Mouse (Mus musculus) hindbrain, embryonic 14.5 days (tissue): ENCODE data around the gene Ube2e2. TPM values are rescaled to one million over a fixed set of nuclear protein-coding genes. Genes with fewer than 3 reads are reported as not detected.
"Not testable (repeated sequence)": the region's sequence is repeated elsewhere in the genome, so short reads cannot be mapped to it uniquely, and the experiment has no call there.

Experiments used
- ATAC-seq: fragments of 200-750 bp; cut with Nextera tagmentation; 2 replicates; pipeline ENCODE4 v1.8.0; 2017; ENCODE audit warnings: moderate number of reproducible peaks, mild to moderate bottlenecking, moderate TSS enrichment, moderate library complexity; ENCODE audit not compliant: low FRiP score
- DNase-seq: peaks from one replicate; pipeline ENCODE4 v3.0.0-alpha.2; 2015; ENCODE audit warnings: low spot score
- H3K27ac ChIP-seq: fragments of 300-500 bp; sonication (generic); 2 replicates; pipeline ENCODE4 v1.5.1; 2014; ENCODE audit warnings: mild to moderate bottlenecking, moderate library complexity
- H3K27me3 ChIP-seq: fragments of 300-500 bp; sonication (generic); 2 replicates; pipeline ENCODE4 v1.6.1; 2014; ENCODE audit warnings: mild to moderate bottlenecking, low read length, mixed read lengths; ENCODE audit not compliant: control insufficient read depth, insufficient read depth
- H3K36me3 ChIP-seq: fragments of 300-500 bp; sonication (generic); replicated peaks from 2 replicates; pipeline ENCODE4 v1.6.1; 2014; ENCODE audit not compliant: control insufficient read depth, insufficient read depth
- H3K4me1 ChIP-seq: fragments of 300-500 bp; sonication (generic); replicated peaks from 2 replicates; pipeline ENCODE4 v1.6.1; 2014; ENCODE audit warnings: antibody characterized with exemption, low read length, mixed read lengths; ENCODE audit not compliant: control insufficient read depth, insufficient read depth
- H3K4me2 ChIP-seq: fragments of 300-500 bp; sonication (generic); replicated peaks from 2 replicates; pipeline ENCODE4 v1.6.1; 2014; ENCODE audit warnings: mild to moderate bottlenecking, moderate library complexity
- H3K4me3 ChIP-seq: fragments of 300-500 bp; sonication (generic); replicated peaks from 2 replicates; pipeline ENCODE4 v1.5.1; 2014; ENCODE audit warnings: mild to moderate bottlenecking, low read length
- H3K9ac ChIP-seq: fragments of 300-500 bp; sonication (generic); 2 replicates; pipeline ENCODE4 v1.6.1; 2014
- H3K9me3 ChIP-seq: fragments of 300-500 bp; sonication (generic); 2 replicates; pipeline ENCODE4 v1.6.1; 2016; ENCODE audit warnings: low read length; ENCODE audit not compliant: control insufficient read depth
- WGBS: fragments of 180-500 bp; shearing (Covaris S2); extraction: QIAGEN DNeasy Blood & Tissue Kit; methylation state at CpG from one replicate; pipeline ENCODE4 v1.1.7; 2014; 5-methylcytosine and 5-hydroxymethylcytosine counted together
- polyA plus RNA-seq: library from polyadenylated mRNA; unstranded; fragments of >200 nt; fragmentation: Nextera tagmentation; extraction: Ambion mirVana; gene quantifications from 2 replicates; pipeline ENCODE4 v1.2.1, GENCODE M21; 2014

Gene Ube2e2
- polyA plus RNA-seq, 1 experiment from 2014 or later = 148 TPM

- not testable (repeated sequence) for H3K9me3 ChIP-seq, H3K4me1 ChIP-seq, H3K36me3 ChIP-seq, ATAC-seq, H3K4me2 ChIP-seq, H3K27ac ChIP-seq, H3K9ac ChIP-seq, H3K4me3 ChIP-seq, H3K27me3 ChIP-seq, DNase-seq
These were observed 197.6 kb downstream of the Ube2e2 start for GRCm38 (mm10) chr14:18696418-18696817.

GRCm38 (mm10) chr14:18678121-18678836, 215.8 kb downstream of the Ube2e2 start:
- Histone ChIP-seq H3K9ac (no peak overlapping the region), H3K4me1 (no peaks in the 10 kb centered on the region), H3K36me3 (no peaks in the 10 kb centered on the region), H3K4me3 (no peak overlapping the region), H3K9me3 (no peaks in the 10 kb centered on the region), H3K27me3 (no peaks in the 10 kb centered on the region), H3K27ac (no peak overlapping the region), H3K4me2 (no peak overlapping the region)
- DNase-seq (no peak), ATAC-seq (0 out of 2 replicates have a peak, but pooled peaks have one; percentile 27)
- WGBS = 62% methylated on average over 3 of the region's 3 CpGs

- Histone ChIP-seq H3K27me3 (no peaks in the 10 kb centered on the region), H3K4me3 (no peak overlapping the region), H3K36me3 (no peaks in the 10 kb centered on the region), H3K27ac (no peak overlapping the region), H3K9ac (no peak overlapping the region), H3K4me1 (no peaks in the 10 kb centered on the region), H3K4me2 (no peak overlapping the region), H3K9me3 (no peaks in the 10 kb centered on the region)
- no peak for DNase-seq
- ATAC-seq = no peak
- WGBS = 92% methylated on average over 8 of the region's 8 CpGs
These were observed 223.4 kb downstream of the Ube2e2 start for GRCm38 (mm10) chr14:18670712-18671111.

- 41% methylated on average over 2 of the region's 2 CpGs for WGBS
- ATAC-seq (no peak), DNase-seq (no peak)
- Histone ChIP-seq H3K9ac (no peak overlapping the region), H3K36me3 (no peaks in the 10 kb centered on the region), H3K4me3 (no peak overlapping the region), H3K27ac (no peak overlapping the region), H3K4me2 (no peak overlapping the region), H3K4me1 (no peaks in the 10 kb centered on the region), H3K27me3 (no peaks in the 10 kb centered on the region), H3K9me3 (no peaks in the 10 kb centered on the region)
These were observed 224.6 kb downstream of the Ube2e2 start for GRCm38 (mm10) chr14:18669301-18669935.

- not testable (repeated sequence) for H3K27ac ChIP-seq, H3K9ac ChIP-seq, ATAC-seq, H3K4me1 ChIP-seq, H3K4me2 ChIP-seq, H3K4me3 ChIP-seq, H3K36me3 ChIP-seq, H3K27me3 ChIP-seq, H3K9me3 ChIP-seq, DNase-seq
- 94% methylated on average over 4 of the region's 4 CpGs for WGBS
These were observed 225.8 kb downstream of the Ube2e2 start for GRCm38 (mm10) chr14:18668309-18668708.

- WGBS = 100% methylated on average over 2 of the region's 2 CpGs
- no peak for ATAC-seq
- Histone ChIP-seq H3K4me3 (no peak overlapping the region), H3K27ac (no peak overlapping the region), H3K9ac (no peak overlapping the region), H3K4me2 (no peak overlapping the region), H3K36me3 (no peaks in the 10 kb centered on the region), H3K27me3 (no peaks in the 10 kb centered on the region), H3K9me3 (no peaks in the 10 kb centered on the region), H3K4me1 (no peaks in the 10 kb centered on the region)
- no peak for DNase-seq
These were observed 226.3 kb downstream of the Ube2e2 start for GRCm38 (mm10) chr14:18667755-18668154.

- Histone ChIP-seq H3K9me3 (peaks cover 9% of the 10 kb centered on the region; the same call in 1 of the 2 replicates), H3K9ac (no peak overlapping the region), H3K36me3 (no peaks in the 10 kb centered on the region), H3K27ac (no peak overlapping the region), H3K27me3 (no peaks in the 10 kb centered on the region), H3K4me1 (no peaks in the 10 kb centered on the region), H3K4me3 (no peak overlapping the region), H3K4me2 (no peak overlapping the region)
- ATAC-seq = no peak
- WGBS = 79% methylated on average over 1 of the region's 1 CpGs
- DNase-seq = no peak
These were observed 227.8 kb downstream of the Ube2e2 start for GRCm38 (mm10) chr14:18666251-18666650.

GRCm38 (mm10) chr14:18665267-18666024, 228.6 kb downstream of the Ube2e2 start:
- no peaks in the 10 kb centered on the region for H3K4me1 ChIP-seq
- no peaks in the 10 kb centered on the region for H3K36me3 ChIP-seq
- 67% methylated on average over 1 of the region's 1 CpGs for WGBS
- H3K27ac ChIP-seq = no peak overlapping the region
- no peak for DNase-seq
- H3K4me2 ChIP-seq = no peak overlapping the region
- ATAC-seq = no peak
- H3K9ac ChIP-seq = no peak overlapping the region
- no peaks in the 10 kb centered on the region for H3K27me3 ChIP-seq
- peaks cover 11% of the 10 kb centered on the region; the same call in 1 of the 2 replicates for H3K9me3 ChIP-seq
- H3K4me3 ChIP-seq = no peak overlapping the region

GRCm38 (mm10) chr14:18663666-18664065, 230.4 kb downstream of the Ube2e2 start:
- Histone ChIP-seq H3K9ac (no peak overlapping the region), H3K4me3 (no peak overlapping the region), H3K4me1 (no peaks in the 10 kb centered on the region), H3K4me2 (no peak overlapping the region), H3K27me3 (no peaks in the 10 kb centered on the region), H3K36me3 (no peaks in the 10 kb centered on the region), H3K9me3 (peaks cover 11% of the 10 kb centered on the region; the same call in 1 of the 2 replicates), H3K27ac (no peak overlapping the region)
- ATAC-seq (no peak), DNase-seq (no peak)
- 87% methylated on average over 2 of the region's 2 CpGs for WGBS
